Mouse (Mus musculus) forebrain, postnatal 0 days (tissue): Measurements from ENCODE around the gene Anks1. TPM values are rescaled to one million over a fixed set of nuclear protein-coding genes. Genes with fewer than 3 reads are reported as not detected.

ENCODE experiments used
- ATAC-seq: fragments of 200-750 bp; cut with Nextera tagmentation; 2 replicates; pipeline ENCODE4 v1.8.0; 2017; ENCODE audit warnings: mild to moderate bottlenecking, moderate library complexity
- DNase-seq: peaks from one replicate; pipeline ENCODE4 v3.0.0-alpha.2; 2015
- H3K27ac ChIP-seq: fragments of 300-500 bp; sonication (generic); 2 replicates; pipeline ENCODE4 v1.5.1; 2014; ENCODE audit warnings: low read depth, mild to moderate bottlenecking, antibody characterized with exemption, low read length, moderate library complexity, mixed read lengths
- H3K27me3 ChIP-seq: fragments of 300-500 bp; sonication (generic); 2 replicates; pipeline ENCODE4 v1.6.1; 2014; ENCODE audit warnings: mild to moderate bottlenecking, low read length, mixed read lengths; ENCODE audit not compliant: insufficient read depth
- H3K36me3 ChIP-seq: fragments of 300-500 bp; sonication (generic); 2 replicates; pipeline ENCODE4 v1.6.1; 2014; ENCODE audit warnings: mild to moderate bottlenecking, moderate library complexity; ENCODE audit not compliant: insufficient read depth
- H3K4me1 ChIP-seq: fragments of 300-500 bp; sonication (generic); 2 replicates; pipeline ENCODE4 v1.6.1; 2014; ENCODE audit warnings: antibody characterized with exemption; ENCODE audit not compliant: insufficient read depth
- H3K4me2 ChIP-seq: fragments of 300-500 bp; sonication (generic); 2 replicates; pipeline ENCODE4 v1.6.1; 2014; ENCODE audit warnings: low read depth, mild to moderate bottlenecking, moderate library complexity
- H3K4me3 ChIP-seq: fragments of 300-500 bp; sonication (generic); 2 replicates; pipeline ENCODE4 v1.5.1; 2014; ENCODE audit warnings: low read depth, low read length, mixed read lengths
- H3K9ac ChIP-seq: fragments of 300-500 bp; sonication (generic); 2 replicates; pipeline ENCODE4 v1.6.1; 2014; ENCODE audit warnings: mild to moderate bottlenecking
- H3K9me3 ChIP-seq: fragments of 300-500 bp; sonication (generic); 2 replicates; pipeline ENCODE4 v1.6.1; 2016; ENCODE audit warnings: low read length
- CTCF ChIP-seq: sonication (generic); IDR thresholded peaks from 2 replicates; pipeline ENCODE4 v1.5.1; 2016; ENCODE audit warnings: antibody characterized with exemption, control low read depth, low read depth
- WGBS: fragments of 180-500 bp; shearing (Covaris S2); extraction: QIAGEN DNeasy Blood & Tissue Kit; methylation state at CpG from one replicate; pipeline ENCODE4 v1.1.7; 2014; 5-methylcytosine and 5-hydroxymethylcytosine counted together
- polyA plus RNA-seq: library from polyadenylated mRNA; unstranded; fragments of >200 nt; fragmentation: Nextera tagmentation; extraction: Ambion mirVana; gene quantifications from 2 replicates; pipeline ENCODE4 v1.2.1, GENCODE M21; 2015
- total RNA-seq: library from RNA; depleted of rRNA; stranded (reverse); fragments of >200 nt; gene quantifications from 2 replicates; pipeline ENCODE4 v1.2.3, GENCODE M21; 2014

Anks1 gene
- total and polyA plus RNA-seq, 2 experiments from 2014 or later: 21.1 to 67.4 TPM

DNA sequence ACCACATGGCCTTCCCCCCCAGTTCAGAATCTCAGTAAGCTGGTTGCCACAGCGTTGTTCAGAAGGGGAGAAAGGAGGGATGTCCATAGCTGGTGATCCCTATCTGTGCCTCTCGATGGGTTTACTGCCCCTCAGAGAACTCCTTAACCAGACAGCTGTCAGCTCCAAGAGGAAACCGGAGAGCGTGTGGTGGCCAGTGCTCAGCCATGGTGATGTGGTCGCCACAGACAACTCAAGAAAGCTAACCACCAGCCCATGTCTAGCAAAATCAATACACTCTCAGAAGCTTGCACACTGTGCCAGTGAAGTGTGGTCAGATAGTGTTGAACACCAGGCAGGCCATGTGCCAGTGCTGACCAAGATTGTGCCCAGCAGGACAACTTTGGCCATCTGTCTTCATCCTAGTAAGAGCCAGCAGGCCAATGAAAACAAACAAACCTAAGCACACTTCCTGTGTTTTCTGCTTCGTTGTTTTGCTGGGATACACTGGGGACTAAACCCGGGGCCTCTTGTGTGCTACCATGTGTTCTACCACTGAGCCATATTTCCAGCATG is 73.7 kb downstream of the Anks1 start:
- 88% methylated on average over 7 of the region's 7 CpGs for WGBS
- Histone ChIP-seq H3K36me3 (peaks cover 40% of the 10 kb centered on the region), H3K4me3 (no peak overlapping the region), H3K27ac (no peak overlapping the region), H3K9ac (no peak overlapping the region), H3K4me2 (no peak overlapping the region), H3K4me1 (no peaks in the 10 kb centered on the region), H3K27me3 (no peaks in the 10 kb centered on the region), H3K9me3 (no peaks in the 10 kb centered on the region)
- TF ChIP-seq CTCF: no peak
- ATAC-seq (no peak), DNase-seq (no peak)

DNA sequence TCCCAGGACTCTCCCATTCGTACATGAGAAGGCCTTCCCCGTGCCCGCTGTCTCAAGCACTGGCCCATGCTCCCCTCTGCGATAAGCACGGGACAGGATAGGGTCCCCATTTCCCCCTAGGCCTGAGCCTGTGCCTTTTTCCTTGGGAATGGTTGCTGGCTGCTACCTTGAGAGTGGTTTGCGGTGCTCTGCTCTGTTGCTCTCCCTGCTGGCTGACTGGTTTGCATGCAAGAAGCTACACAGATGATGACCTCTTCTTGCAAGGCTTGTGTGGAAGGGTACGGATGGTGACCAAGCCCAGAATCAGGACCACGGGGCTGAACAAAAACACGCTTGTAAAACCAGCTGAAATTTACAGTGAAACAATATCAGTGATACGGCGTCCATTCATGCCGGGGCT is 75.3 kb downstream of the Anks1 start:
- ATAC-seq (no peak), DNase-seq (no peak)
- peak; percentile 48 for TF ChIP-seq CTCF
- H3K9me3 ChIP-seq: no peaks in the 10 kb centered on the region
- H3K4me2 ChIP-seq: no peak overlapping the region
- no peak overlapping the region for H3K4me3 ChIP-seq
- WGBS: 93% methylated on average over 12 of the region's 12 CpGs
- no peaks in the 10 kb centered on the region for H3K27me3 ChIP-seq
- peaks cover 43% of the 10 kb centered on the region for H3K36me3 ChIP-seq
- H3K27ac ChIP-seq: no peak overlapping the region
- H3K4me1 ChIP-seq: no peaks in the 10 kb centered on the region
- H3K9ac ChIP-seq: no peak overlapping the region

DNA sequence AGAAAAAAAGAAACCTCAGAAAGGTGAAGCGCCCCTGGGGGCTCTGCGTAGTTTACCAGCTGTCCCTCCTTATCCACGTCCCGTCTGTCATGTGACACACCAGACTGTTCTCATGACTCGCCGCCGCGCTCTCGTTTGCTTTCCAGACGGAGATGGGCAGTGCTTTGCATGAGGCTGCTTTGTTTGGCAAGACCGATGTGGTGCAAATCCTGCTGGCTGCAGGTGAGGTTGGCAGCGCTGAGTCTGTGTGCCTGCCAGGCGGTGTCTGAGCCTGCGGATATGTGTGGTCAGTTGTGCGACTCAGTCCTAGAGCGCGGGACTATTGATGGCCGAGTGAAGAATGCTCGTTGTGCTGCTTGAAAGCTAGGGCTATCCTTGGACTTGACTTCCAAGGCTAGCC is 77.0 kb downstream of the Anks1 start:
- Histone ChIP-seq H3K36me3 (peaks cover 43% of the 10 kb centered on the region), H3K9me3 (no peaks in the 10 kb centered on the region), H3K4me2 (no peak overlapping the region), H3K27ac (no peak overlapping the region), H3K4me1 (no peaks in the 10 kb centered on the region), H3K9ac (no peak overlapping the region), H3K27me3 (no peaks in the 10 kb centered on the region), H3K4me3 (no peak overlapping the region)
- TF ChIP-seq CTCF: no peak
- no peak for ATAC-seq
- WGBS: 89% methylated on average over 19 of the region's 19 CpGs
- no peak for DNase-seq

DNA sequence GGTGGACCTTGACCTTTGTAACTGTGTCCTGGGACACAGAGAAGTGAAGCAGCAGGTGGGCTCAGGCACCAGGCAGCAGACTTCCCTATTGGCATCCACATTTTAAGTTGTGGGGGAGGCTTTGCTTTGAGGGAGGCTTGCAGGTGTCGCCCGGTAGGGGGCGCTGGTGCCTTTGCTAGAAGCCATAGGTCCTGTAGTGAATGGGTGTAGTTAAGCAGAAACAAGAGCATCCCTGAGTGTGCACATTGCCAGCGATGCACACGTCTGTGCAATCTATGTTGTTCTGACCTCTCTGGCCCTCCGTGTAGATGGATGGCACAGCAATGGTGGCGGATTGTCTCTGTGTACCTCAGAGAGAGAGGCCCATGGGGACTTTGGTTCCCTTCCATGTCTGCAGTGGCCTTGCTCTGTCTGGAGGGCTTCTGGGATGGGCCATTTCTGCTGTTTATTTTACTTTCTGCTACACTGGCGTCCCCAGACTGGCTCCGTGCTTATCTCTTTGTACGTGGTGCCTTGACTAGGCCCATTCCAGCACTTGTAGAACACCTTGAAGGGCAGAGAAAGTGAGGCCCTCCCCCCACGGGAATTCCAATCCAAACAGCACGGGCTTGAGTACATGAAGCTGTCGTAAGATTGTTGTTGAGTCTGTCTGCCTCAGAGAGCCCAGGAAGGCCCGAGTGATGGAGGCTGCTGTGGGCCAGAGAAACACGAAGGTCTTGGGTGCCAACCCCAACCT is 80.9 kb downstream of the Anks1 start:
- no peak overlapping the region for H3K4me2 ChIP-seq
- peak; percentile 86 for DNase-seq
- peak; percentile 91 for TF ChIP-seq CTCF
- H3K27ac ChIP-seq: no peak overlapping the region
- H3K4me3 ChIP-seq: no peak overlapping the region
- ATAC-seq: peak; percentile 77
- H3K9me3 ChIP-seq: no peaks in the 10 kb centered on the region
- H3K4me1 ChIP-seq: no peaks in the 10 kb centered on the region
- WGBS: 53% methylated on average over 15 of the region's 15 CpGs
- peaks cover 49% of the 10 kb centered on the region for H3K36me3 ChIP-seq
- H3K9ac ChIP-seq: no peak overlapping the region
- no peaks in the 10 kb centered on the region for H3K27me3 ChIP-seq

DNA sequence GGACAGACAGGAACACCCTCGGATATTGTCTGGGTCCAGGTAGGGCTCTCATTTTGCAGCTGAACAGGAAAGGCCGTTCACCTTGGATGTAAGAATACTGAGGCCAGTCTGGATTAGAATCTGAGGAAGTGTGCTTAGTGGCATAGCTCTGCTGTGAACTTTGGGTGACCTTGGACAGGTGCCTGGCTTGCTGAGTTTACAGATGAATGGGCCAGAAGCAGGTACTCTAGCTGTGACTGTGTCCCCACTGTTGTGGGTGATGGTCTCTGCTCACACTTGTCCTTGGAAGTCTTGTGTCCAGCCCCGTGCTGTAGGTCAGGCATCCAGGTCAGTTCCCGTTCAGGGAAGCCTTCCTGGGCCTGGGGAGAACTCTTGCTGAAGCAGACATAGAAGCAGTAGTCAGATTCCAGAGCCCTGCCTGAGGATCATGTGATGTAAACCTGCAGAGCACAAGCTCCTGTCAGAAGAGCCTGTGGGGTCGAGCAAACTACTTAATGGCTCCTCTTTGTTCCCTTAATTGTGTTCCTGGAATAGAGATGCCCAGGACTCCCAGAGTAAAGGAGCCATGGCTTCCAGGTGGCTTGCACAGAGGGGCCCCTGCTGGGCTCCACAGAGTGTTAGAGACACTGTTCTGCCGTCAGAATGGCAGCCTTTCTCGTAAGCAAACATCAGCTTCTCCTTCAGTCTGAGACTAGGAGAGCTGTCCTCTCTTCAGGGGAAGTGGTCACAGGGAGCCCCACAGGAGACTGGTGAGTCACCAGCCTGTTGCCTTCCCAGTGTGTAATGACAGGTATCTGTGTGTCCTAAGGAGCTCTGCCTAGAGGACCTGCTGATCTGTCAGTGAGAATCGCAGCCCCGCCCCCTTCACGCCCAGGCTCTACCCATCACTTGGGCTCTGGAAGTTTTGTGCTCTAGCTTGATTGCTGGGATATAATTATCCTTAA is 85.2 kb downstream of the Anks1 start:
- Histone ChIP-seq H3K4me2 (no peak overlapping the region), H3K9me3 (no peaks in the 10 kb centered on the region), H3K9ac (no peak overlapping the region), H3K27ac (no peak overlapping the region), H3K4me3 (no peak overlapping the region), H3K36me3 (peaks cover 31% of the 10 kb centered on the region), H3K4me1 (no peaks in the 10 kb centered on the region), H3K27me3 (no peaks in the 10 kb centered on the region)
- no peak for TF ChIP-seq CTCF
- DNase-seq (no peak), ATAC-seq (no peak)
- WGBS: 55% methylated on average over 10 of the region's 10 CpGs

DNA sequence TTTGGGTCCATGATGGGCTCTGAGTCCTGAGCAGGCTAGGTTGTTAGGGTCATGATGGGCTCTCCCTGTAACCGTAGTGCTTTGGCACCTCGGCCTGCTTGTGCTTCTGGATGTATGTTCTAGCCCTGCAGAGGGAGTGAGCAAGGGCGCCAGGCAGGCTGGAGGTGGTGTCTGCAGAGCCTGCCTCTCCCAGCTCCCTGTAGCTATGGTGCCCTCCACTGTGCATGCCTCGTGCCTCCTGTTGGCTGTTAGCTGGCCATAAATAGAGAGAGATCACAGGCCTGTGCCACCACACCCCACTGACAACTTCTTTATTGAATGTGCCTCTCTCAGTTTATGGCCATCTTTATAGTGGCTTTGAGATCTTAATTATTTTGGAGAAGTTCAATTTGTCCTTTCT is 87.2 kb downstream of the Anks1 start:
- peaks cover 25% of the 10 kb centered on the region for H3K36me3 ChIP-seq
- 92% methylated on average over 4 of the region's 4 CpGs for WGBS

More for the DNA sequence above, 87.2 kb downstream of the Anks1 start:
- Histone ChIP-seq H3K27me3 (no peaks in the 10 kb centered on the region), H3K9ac (no peak overlapping the region), H3K4me1 (no peaks in the 10 kb centered on the region), H3K27ac (no peak overlapping the region), H3K9me3 (no peaks in the 10 kb centered on the region), H3K4me3 (no peak overlapping the region), H3K4me2 (no peak overlapping the region)
- TF ChIP-seq CTCF: no peak
- no peak for DNase-seq
- no peak for ATAC-seq
